Mouse (Mus musculus) adrenal gland, postnatal 36 days (tissue): ENCODE measurements around the gene Rsbn1. TPM values are rescaled to one million over a fixed set of nuclear protein-coding genes. Genes with fewer than 3 reads are reported as not detected.

ENCODE experiments used
- DNase-seq, 2 experiments: peaks; one replicate each; pipeline ENCODE4 v3.0.0; 2021; ENCODE audit warnings: mixed read lengths in 1 of 2
- long read RNA-seq, 2 experiments: library from polyadenylated mRNA; stranded (forward); transcript quantifications; one replicate each; pipeline ENCODE4 v2.0.0; 2021; ENCODE audit warnings: borderline sequencing depth in 2 of 2
- total RNA-seq, 2 experiments: library from RNA; stranded (reverse); gene quantifications; 2 replicates each; pipeline ENCODE4 v1.2.3; 2021

Rsbn1 gene
- total RNA-seq = 10 to 100 TPM; 16.0 to 18.4 TPM
- long read RNA-seq, experiment 1, full-length matches to known transcripts = 1 of 15 reads
- long read RNA-seq, experiment 1, partial matches to known transcripts = 12 of 15 reads
- long read RNA-seq, experiment 1, other reads (novel, unspliced or antisense) = 2 of 15 reads
- long read RNA-seq, experiment 2, partial matches to known transcripts = 1 of 1 reads
- long read RNA-seq, experiment 2, other reads (novel, unspliced or antisense) = 0 of 1 reads

DNA sequence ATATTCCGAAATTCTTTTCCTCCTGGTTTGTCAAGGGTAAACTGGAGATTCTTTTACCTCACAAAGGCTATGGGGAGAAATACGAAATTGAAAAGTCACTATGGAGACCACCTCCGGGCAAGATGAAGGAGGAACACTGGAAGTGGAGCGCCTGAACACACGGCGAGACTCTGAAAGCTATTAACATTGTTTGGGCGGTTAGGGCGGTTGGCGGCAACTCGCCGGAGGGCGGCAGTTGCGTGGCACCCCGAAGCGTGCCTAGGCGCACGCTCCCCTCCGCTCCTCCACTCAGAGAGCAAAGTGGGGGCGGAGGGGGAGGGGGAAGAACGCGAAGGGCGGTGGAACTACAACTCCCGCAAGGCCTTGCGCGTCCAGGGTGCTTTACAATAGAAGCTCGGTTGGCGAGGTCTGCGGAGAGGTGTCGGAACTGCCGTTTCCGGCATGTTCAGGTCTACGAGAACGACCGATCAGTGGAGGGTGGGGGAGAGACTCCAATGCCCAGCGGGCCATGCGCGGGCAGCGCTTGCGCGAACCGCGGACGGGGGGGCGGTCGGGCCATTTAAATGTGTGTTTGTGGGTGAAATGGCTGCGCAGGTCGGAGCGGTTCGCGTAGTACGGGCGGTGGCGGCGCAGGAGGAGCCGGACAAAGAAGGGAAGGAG is at the start of gene Rsbn1:
Gene Rsbn1, plus strand, starts transcription at position 111 of the 660 bp plus-strand sequence.
- peak; percentile 96 to 97 for DNase-seq

DNA sequence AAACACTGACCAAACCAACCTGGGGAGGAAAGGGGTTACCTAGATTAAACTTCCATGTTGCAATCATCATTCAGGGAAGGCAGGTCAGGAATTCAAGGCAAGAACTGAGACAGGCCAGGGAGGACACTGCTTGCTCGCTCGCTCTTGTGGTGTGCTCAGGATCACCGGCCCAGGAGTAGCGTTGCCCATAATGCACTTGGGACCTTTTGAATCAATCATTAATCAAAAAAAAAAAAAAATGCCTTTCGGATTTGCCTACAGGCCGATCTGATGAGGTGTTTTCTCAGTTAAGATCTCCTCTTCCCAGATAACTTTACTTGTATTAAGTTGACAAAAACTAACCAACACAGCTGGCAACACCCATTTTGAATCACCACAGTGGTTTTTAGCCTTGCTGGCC is 49.7 kb upstream of the Rsbn1 start:
- DNase-seq = no peak

DNA sequence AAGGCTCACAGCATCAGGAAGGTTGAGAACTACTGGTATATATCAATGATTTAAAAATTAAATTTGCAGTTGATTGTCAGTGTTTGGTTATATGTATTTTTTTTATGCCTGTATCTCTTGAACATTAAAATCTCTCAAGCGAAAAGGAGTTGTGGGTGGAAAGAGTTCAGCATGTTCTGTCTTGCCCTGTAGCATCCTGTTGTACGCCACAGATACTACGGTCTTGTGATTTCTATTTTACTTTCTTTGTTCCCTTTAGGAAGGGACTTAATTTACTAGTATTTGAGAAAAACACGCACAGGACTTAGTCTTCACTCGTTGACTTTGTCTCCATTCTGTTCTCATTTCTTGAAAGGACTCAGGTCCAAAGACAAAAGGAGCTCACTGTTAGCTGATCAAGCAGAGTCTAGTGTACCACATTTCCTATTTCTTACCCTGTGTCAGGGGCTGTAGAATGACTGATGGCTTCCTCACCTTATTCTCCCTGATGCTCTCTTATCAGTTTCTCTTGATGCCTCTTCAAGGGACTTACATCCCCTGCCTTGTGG is 46.4 kb upstream of the Rsbn1 start:
- no peak for DNase-seq

DNA sequence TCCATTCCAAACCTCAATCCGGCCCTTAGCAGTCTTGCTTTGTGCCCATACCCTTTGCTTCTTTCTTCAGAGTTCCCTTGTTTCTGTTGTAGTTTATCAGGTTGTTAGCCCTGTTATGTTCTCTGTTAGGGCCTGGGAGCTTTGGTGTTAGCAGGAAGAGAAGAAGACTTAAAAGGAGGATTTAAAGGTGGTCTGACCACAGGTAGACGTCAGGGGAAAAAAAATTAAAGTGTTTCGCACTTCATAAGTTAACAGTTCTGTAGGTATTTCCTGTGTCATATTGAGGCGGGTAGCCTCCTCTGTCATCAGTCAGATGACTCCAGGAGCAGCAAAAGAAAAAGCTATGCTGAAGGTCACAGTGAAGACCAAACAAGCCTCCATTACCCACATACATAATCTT is 45.9 kb upstream of the Rsbn1 start:
- DNase-seq = no peak

DNA sequence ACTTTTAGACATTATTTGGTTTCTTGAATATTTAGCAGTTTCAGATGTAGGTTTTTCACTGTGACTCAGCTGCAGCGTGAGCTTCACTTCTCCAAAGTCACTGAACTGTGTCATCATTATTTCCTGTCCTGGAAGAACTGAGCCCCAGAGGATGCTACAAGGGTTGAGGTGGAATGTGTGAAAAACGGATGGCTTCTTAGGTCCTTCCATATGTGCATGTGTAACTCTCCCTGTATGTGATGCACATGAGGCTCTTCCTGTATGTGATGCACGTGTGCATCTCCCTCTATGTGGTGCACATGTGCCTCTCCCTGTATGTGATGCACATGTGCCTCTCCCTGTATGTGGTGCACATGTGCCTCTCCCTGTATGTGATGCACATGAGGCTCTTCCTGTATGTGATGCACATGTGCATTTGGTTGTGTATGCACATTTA is 41.2 kb upstream of the Rsbn1 start:
- no peak for DNase-seq

DNA sequence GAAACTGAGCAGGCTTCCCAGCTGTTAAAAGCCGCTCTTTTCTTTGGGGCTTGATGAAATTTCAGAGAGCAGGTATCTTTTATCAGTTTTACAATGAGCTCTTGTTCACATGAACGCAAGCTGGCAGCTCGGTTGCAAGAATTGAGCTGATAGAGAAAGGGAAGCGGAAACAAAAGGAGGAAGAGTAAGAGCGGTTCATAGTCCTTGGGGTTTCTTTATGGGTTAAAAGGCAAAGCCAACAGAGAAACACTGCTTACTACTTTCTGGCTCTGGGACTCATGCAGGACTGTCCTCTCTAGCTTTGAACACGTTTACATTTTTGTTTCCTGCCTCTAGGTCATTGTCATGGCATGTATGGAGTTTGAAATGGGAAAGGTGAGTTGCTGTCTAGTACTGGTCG is 39.6 kb upstream of the Rsbn1 start:
- DNase-seq = no peak

DNA sequence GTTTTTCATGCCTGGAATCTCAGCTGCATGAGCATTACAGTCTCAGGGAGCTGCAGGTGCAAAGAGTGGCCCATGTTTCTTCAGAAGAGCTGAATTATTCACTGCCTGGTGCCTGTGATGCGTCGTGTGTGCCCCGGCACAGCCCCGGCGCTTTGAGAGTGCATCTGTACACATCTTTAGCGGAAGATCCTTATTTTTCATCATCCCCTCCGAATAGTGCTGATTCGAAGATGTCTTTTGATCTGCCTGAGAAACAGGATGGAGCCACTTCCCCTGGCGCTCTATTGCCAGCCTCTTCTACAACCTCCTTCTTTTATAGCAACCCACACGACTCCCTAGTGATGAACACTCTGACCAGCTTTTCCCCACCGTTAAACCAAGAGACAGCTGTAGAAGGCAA is 28.0 kb upstream of the Rsbn1 start:
- DNase-seq = no peak

DNA sequence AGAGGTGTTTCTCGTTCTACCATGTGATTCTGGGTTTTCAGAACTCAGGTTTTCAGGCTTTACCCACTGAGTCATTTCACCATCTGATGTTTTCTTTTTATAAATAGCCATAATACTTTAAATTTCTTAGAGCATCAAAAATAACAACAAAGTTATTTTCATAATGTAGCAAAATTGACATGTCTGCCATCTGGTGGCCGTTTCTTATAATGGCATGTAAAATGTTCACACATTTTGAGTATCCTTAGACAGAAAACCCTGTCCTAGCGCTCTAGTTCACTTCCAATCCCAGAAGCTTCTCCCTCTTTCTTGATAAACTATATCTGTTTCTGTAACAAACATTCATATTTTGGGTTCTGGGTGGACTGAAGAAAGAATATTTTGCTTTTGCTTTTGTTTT is 26.3 kb upstream of the Rsbn1 start:
- peak; percentile 7 to 26 for DNase-seq

DNA sequence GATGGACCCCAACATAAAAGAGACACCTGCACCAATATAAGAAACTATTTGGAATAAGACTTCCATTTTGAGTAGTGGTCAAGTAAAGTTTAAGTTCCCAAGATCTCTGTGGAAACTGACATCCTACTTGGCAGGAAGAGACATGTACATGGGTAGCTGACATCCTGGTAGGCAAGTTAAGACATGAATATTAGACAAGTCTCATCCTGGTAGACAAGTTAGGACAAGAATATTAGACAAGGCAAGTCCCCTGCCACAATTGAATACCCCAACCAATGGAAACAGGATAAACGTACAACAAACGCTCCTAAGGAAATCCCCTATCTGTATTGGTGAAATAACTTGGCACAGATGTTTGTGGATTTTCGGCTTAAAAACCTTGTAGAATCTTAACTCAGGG is 20.5 kb upstream of the Rsbn1 start:
- no peak for DNase-seq

DNA sequence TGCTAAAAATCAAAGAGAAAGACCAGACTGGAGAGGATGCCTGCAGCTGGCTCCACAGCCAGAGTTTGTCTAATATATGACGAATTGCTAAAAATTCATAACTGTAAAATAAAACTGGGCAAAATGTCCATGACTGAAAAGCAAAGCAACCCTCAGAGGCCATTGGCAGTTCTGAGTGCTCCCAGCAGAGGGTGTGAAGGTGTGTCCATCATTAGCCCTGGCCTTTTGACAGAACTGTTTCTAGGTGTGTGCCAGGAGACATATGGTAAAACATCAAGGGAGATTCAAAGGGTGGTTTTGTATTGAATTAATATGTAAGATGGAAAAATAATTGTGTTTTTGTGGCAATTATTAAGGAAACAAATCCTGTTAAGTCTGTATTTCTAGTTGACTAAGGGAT is 9.2 kb upstream of the Rsbn1 start:
- DNase-seq = peak; percentile 20 to 52

DNA sequence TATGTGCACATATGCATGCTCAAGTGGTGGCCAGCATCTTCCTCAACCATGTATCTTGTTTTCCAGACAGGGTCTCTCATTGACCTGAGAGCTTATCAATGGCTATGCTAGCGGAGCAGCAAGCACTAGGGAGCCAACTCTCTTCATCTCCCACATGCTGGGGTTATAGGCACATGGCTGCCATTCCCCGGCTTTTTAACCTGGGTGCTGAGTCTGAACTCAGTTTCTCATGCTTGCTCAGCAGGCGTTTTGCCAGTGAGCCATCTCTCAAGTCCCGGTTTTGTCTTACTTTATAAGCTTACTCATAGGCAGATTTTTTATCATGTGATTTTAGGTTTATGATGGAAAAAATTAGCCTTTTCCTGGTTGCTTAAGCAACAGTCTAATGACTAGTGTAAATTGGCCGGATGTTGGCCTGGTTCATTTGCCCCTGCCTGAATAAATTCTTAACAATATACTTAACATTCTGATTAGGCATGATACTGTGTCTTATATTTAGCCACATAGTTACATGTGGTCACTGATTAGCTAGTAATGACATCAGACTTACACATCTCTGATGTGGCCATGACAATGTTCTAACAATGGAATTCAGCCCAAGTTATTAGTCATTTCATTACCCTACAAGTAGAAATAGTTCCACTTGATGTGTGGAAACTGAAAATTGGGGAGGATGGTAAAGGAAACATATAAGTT is 6.4 kb upstream of the Rsbn1 start:
- no peak for DNase-seq

DNA sequence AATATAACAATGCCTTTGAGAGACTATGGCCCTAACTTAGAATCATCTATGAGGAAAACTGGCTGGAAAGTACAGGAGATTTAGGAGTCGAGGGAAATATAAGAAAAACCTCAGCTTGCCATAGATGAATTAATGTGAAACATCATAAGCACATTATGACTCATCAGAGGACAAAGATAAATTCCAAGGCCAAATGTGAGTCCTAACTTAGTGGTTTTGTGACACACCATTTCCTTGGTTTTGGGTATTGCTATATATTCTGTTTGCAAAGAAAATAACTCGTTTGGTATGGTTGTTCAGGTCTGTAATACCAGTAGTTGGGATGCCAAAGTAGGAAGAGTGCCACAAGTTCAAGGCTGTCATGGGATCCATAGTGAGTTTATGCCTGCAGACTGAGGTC is 5.1 kb upstream of the Rsbn1 start:
- no peak for DNase-seq

DNA sequence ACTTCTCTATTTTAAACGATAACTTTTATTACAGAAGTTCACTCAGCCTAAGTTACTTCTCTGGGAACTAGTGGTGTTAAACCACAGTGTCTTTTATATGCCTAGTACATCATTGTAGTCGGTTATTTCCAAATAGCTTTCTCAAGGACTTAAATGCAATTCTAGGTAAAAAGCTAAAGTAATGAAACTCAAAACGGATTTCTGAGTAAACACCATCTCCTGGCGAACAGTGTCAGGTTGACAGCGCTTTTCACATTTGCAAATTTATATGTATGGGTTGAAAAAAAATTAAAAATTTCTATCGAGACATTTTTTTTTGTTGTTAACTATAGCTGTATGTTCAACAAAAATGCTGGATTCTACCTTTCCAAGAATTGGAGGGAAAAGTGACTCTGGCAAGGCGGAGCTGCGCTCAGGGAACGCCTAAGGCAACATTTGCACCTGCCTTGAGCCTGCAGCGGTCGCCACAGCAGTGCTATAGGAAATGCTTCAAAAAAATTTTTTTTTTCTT is 414 bp upstream of the Rsbn1 start:
- DNase-seq = peak; percentile 17 to 29

DNA sequence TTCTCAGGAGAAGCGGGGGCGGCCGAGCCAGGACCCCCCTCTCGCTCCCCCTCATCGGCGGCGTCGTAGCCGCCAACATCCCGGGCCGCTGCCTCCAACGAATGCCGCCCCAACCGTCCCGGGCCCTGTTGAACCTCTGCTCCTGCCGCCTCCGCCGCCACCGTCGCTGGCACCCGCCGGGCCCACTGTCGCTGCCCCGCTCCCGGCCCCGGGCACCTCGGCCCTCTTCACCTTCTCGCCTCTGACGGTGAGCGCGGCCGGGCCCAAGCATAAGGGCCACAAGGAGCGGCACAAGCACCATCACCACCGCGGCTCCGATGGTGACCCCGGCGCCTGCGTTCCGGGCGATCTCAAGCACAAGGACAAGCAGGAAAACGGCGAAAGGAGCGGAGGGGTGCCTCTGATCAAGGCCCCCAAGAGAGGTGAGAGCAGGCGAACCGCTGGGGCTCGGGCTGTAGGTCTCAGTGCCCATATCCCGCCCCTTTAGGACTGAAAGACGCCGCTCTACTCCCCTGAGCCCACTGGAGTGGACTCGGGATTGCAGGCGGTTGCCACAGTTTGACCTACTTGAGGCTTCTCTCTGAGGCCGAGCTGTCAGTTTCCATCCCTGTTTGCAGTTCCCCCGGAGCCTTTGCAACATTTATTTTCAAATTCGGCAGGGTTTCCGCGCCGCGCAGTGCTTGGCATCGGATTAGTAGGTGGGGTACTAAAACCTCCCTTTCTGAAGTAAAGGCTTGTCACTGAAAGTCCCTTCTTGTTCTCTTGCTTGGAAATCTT is 1.0 kb downstream of the Rsbn1 start:
- DNase-seq = peak; percentile 59 to 65

DNA sequence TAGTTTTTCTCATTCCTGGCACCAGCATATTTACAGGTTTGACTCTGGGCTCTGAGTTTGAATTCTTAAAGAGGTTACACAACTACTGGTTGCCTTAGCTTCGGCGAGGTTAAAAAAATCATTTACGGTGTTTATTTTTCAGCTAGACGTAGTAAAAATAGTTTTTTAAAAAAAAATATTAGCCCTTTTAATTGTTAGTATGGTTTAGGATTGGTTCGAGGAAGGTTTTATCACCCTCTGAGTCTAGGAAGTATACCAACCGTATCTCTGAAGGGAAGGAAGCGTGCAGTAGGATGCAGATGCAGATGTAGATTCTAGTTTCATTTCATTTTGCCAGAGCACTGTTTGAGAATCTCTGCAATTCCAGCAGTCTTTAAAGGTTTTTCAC is 1.6 kb downstream of the Rsbn1 start:
- DNase-seq = no peak

DNA sequence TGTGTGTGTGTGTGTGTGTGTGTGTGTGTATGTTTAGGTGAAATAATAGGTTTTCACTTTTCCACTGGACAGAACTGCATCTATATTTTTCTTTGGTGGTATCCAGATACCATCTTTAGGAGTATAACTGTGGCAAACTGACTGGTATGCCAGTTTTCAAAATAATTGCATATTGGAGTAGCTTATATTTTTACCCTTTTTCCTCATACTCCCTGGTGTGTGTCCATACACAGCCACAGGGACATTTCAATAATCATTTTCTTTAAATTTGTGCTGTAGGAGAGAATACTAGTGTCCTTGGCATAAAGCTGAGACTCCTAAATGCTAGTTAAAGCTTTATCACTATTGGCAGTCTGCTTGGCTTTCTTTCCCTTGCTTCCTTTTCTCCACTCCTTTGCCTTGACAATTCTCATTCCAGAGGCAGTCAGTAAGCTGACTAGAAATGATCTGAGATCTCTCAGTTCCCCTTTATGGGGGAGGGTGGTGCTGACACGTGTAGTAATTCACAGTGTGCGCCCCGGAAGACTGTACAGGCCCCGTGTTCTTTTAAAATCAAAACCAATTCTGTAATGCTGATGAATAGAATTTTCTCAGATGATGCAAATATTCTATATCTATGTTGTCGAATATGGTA is 2.4 kb downstream of the Rsbn1 start:
- peak; percentile 17 to 19 for DNase-seq

DNA sequence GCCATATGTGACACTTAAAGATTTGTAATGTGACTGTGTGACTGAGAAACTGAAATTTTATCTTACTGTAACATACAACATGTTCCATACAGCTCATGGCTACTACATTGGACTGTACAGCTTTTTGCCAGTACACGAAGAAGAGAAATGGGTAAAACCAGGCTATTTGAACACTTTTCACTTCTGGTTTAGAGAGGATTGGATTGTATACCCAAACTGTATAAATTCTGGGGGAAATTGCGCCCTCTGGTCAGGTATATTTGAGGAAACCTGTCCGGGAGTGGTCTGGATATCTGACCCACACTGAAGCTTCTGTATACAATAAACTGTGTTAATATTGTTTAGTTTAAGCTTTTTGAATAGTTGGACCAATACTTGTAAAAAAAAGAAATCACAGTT is 2.9 kb downstream of the Rsbn1 start:
- DNase-seq = no peak

DNA sequence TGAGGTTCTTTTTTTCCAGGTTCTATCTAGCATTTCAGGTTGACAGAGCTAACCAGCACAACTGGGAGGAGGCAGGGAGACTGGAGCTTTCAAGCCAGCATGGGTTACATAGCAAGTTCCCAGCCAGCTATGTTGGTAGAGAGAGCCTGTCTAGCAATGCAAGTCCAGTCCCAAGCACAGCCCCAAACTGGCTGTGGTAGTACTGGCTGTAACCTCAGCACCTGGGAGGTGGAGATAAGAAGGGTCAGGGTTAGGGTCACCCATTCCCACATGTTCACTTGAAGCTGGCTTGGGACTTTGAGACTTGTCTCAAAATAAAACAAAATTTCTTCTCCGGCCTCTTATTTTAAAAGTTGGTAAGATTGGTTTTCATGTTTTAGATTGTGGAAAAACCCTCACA is 6.2 kb downstream of the Rsbn1 start:
- DNase-seq = no peak

DNA sequence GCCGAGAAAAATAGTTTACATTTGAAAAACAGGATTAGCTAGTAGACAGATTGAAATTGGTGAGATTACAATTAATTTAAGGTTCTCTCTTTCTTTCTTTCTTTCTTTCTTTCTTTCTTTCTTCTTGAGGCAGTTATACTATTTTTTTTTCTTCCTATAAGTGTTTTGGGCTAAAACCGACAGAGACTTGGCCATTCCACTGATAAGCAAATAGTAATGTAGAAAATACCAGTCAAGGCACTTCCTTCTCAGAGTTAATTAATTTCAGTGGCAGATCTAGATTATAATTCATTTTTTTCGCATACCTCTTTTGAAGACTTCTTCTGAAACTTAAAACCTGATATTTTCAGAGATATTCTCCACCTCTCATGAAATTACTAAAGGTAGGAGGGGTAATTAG is 11.4 kb downstream of the Rsbn1 start:
- no peak for DNase-seq

DNA sequence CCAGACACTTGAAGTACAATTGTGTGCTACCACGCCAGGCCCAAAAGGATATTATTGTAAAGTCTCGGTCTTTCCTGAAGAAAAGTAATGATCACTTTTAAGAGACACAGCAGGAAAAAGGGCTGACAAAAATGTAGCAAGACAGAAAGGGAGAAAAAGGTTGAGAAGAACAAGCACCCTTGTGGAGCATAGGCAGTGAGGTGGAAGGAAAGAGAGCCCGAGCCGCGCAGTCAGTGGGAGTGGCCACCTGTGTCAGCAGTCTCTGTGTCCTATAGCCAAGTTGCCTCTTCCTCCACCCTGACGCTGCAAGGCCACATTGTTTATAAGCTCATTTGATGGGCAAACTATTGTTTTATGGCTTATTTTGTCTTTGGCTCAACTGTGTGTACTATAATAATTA is 13.6 kb downstream of the Rsbn1 start:
- DNase-seq = peak; percentile 17 to 30

DNA sequence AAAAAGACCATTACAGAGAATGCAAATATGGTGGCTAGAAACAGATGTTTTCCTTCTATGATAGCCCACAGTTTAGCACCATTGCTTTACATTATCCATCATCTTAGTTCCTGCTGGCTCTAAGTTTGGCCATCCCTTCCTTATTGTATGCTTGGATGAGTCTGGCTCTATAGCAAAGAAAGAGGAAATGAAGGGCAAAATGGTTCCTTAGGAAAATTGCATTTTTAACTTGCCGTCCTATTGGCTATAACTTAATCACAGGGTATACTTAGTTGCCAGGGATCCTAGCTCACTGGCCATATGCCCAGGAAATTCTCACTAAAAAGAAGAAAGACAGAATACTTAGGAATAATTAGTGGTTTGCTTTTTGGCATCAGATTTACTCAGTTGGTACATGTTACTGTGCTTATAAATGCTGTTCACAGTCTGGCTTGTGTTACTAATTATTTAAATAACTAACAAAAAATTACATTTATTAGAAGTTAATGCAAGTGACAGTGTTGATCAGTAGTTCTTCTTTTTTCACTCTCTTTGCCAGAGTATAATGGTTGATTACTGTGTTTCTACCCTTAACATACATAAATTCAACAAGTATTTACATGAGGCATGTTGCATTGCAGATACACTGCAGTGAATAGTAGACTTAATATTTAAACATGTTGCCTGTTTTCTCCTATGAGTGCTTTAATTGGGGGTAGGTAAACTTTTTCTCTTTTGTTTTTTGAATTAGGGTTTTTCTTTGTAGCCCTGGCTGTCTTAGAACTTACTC is 31.1 kb downstream of the Rsbn1 start:
- no peak for DNase-seq
